Mouse (Mus musculus) limb, embryonic 12.5 days (tissue): ENCODE measurements at regions not wholly inside any gene's neighbourhood (a gene's known extent, or its start where the extent isn't known, plus 50 kb on each side); places are given as distances from the start of the nearest gene placed in this dataset.

Source experiments
- ATAC-seq: fragments of 200-750 bp; cut with Nextera tagmentation; 2 replicates; pipeline ENCODE4 v1.8.0; 2017; ENCODE audit warnings: low read depth, moderate TSS enrichment; ENCODE audit not compliant: insufficient number of reproducible peaks, insufficient read depth, low FRiP score, low TSS enrichment
- H3K27ac ChIP-seq: fragments of 300-500 bp; sonication (generic); 2 replicates; pipeline ENCODE4 v1.5.1; 2016; ENCODE audit warnings: mild to moderate bottlenecking, moderate library complexity
- H3K27me3 ChIP-seq: fragments of 300-500 bp; sonication (generic); 2 replicates; pipeline ENCODE4 v1.6.1; 2016; ENCODE audit warnings: mild to moderate bottlenecking, moderate library complexity
- H3K36me3 ChIP-seq: fragments of 300-500 bp; sonication (generic); 2 replicates; pipeline ENCODE4 v1.6.1; 2016; ENCODE audit warnings: mild to moderate bottlenecking, moderate library complexity
- H3K4me1 ChIP-seq: fragments of 300-500 bp; sonication (generic); replicated peaks from 2 replicates; pipeline ENCODE4 v1.6.1; 2016
- H3K4me2 ChIP-seq: fragments of 300-500 bp; sonication (generic); 2 replicates; pipeline ENCODE4 v1.6.1; 2016; ENCODE audit warnings: mild to moderate bottlenecking, moderate library complexity
- H3K4me3 ChIP-seq: fragments of 300-500 bp; sonication (generic); replicated peaks from 2 replicates; pipeline ENCODE4 v1.5.1; 2016; ENCODE audit warnings: mild to moderate bottlenecking
- H3K9ac ChIP-seq: fragments of 300-500 bp; sonication (generic); replicated peaks from 2 replicates; pipeline ENCODE4 v1.6.1; 2016; ENCODE audit warnings: mild to moderate bottlenecking, moderate library complexity
- H3K9me3 ChIP-seq: fragments of 300-500 bp; sonication (generic); 2 replicates; pipeline ENCODE4 v1.6.1; 2016; ENCODE audit warnings: mild to moderate bottlenecking, moderate library complexity
- WGBS: fragments of 180-500 bp; shearing (Covaris S2); methylation state at CpG from one replicate; pipeline ENCODE4 v1.1.7; 2016; 5-methylcytosine and 5-hydroxymethylcytosine counted together

GRCm38 (mm10) chr13:110812401-110812800, 417.6 kb downstream of the Plk2 start:
- H3K9me3 ChIP-seq: no peaks in the 10 kb centered on the region
- 64% methylated on average over 6 of the region's 6 CpGs for WGBS

GRCm38 (mm10) chr13:110814066-110814465, 419.2 kb downstream of the Plk2 start:
- no peak for ATAC-seq
- Histone ChIP-seq H3K4me1 (no peaks in the 10 kb centered on the region), H3K4me2 (no peak overlapping the region), H3K9ac (no peak overlapping the region), H3K36me3 (no peaks in the 10 kb centered on the region), H3K27ac (no peak overlapping the region), H3K27me3 (no peaks in the 10 kb centered on the region), H3K4me3 (no peak overlapping the region), H3K9me3 (no peaks in the 10 kb centered on the region)
- 83% methylated on average over 1 of the region's 1 CpGs for WGBS

More at GRCm38 (mm10) chr13:110812401-110812800, 417.6 kb downstream of the Plk2 start:
- Histone ChIP-seq H3K4me1 (no peaks in the 10 kb centered on the region), H3K27ac (0 out of 2 replicates have a peak overlapping the region, but pooled peaks have one; percentile 17), H3K9ac (no peak overlapping the region), H3K27me3 (no peaks in the 10 kb centered on the region), H3K36me3 (no peaks in the 10 kb centered on the region), H3K4me3 (no peak overlapping the region), H3K4me2 (no peak overlapping the region)
- no peak for ATAC-seq

- Histone ChIP-seq H3K4me3 (no peak overlapping the region), H3K27ac (no peak overlapping the region), H3K4me2 (no peak overlapping the region), H3K36me3 (no peaks in the 10 kb centered on the region), H3K27me3 (no peaks in the 10 kb centered on the region), H3K9ac (no peak overlapping the region), H3K9me3 (no peaks in the 10 kb centered on the region), H3K4me1 (peaks cover 4% of the 10 kb centered on the region; the same call in 1 of the 2 replicates)
- ATAC-seq: no peak
- 55% methylated on average over 2 of the region's 2 CpGs for WGBS
These were observed 424.5 kb downstream of the Plk2 start for GRCm38 (mm10) chr13:110819301-110819862.

- no peak for ATAC-seq
- Histone ChIP-seq H3K4me1 (no peaks in the 10 kb centered on the region), H3K36me3 (no peaks in the 10 kb centered on the region), H3K9ac (no peak overlapping the region), H3K9me3 (no peaks in the 10 kb centered on the region), H3K4me3 (no peak overlapping the region), H3K4me2 (no peak overlapping the region), H3K27ac (no peak overlapping the region), H3K27me3 (no peaks in the 10 kb centered on the region)
- 82% methylated on average over 9 of the region's 9 CpGs for WGBS
These were observed 429.9 kb upstream of the Actbl2 start for GRCm38 (mm10) chr13:110824878-110825277.

GRCm38 (mm10) chr13:110832442-110832841, 422.4 kb upstream of the Actbl2 start:
- Histone ChIP-seq H3K4me1 (peaks cover 3% of the 10 kb centered on the region; the same call in 1 of the 2 replicates), H3K27ac (no peak overlapping the region), H3K9me3 (no peaks in the 10 kb centered on the region), H3K27me3 (no peaks in the 10 kb centered on the region), H3K4me3 (no peak overlapping the region), H3K36me3 (no peaks in the 10 kb centered on the region), H3K9ac (no peak overlapping the region), H3K4me2 (no peak overlapping the region)
- 40% methylated on average over 5 of the region's 5 CpGs for WGBS
- no peak for ATAC-seq

GRCm38 (mm10) chr13:110836936-110837335, 417.9 kb upstream of the Actbl2 start:
- no peaks in the 10 kb centered on the region for H3K36me3 ChIP-seq
- ATAC-seq: no peak
- peaks cover 3% of the 10 kb centered on the region; the same call in 1 of the 2 replicates for H3K4me1 ChIP-seq
- no peak overlapping the region for H3K4me2 ChIP-seq
- WGBS: 22% methylated on average over 7 of the region's 7 CpGs
- no peaks in the 10 kb centered on the region for H3K27me3 ChIP-seq
- H3K27ac ChIP-seq: no peak overlapping the region
- H3K4me3 ChIP-seq: no peak overlapping the region
- no peaks in the 10 kb centered on the region for H3K9me3 ChIP-seq
- H3K9ac ChIP-seq: no peak overlapping the region

GRCm38 (mm10) chr13:110841949-110842348, 412.9 kb upstream of the Actbl2 start:
- peaks cover under 1% of the 10 kb centered on the region; the same call in 1 of the 2 replicates for H3K4me1 ChIP-seq
- ATAC-seq: no peak
- WGBS: 91% methylated on average over 7 of the region's 7 CpGs
- no peak overlapping the region for H3K27ac ChIP-seq
- H3K4me3 ChIP-seq: no peak overlapping the region
- no peaks in the 10 kb centered on the region for H3K27me3 ChIP-seq
- no peak overlapping the region for H3K4me2 ChIP-seq
- H3K9ac ChIP-seq: no peak overlapping the region
- no peaks in the 10 kb centered on the region for H3K36me3 ChIP-seq
- peaks cover 9% of the 10 kb centered on the region; the same call in 1 of the 2 replicates for H3K9me3 ChIP-seq

GRCm38 (mm10) chr13:110845695-110846094, 409.1 kb upstream of the Actbl2 start:
- WGBS: 92% methylated on average over 2 of the region's 2 CpGs
- ATAC-seq: no peak

GRCm38 (mm10) chr13:110852996-110853727, 401.7 kb upstream of the Actbl2 start:
- Histone ChIP-seq H3K27ac (peak overlapping the region; percentile 64), H3K27me3 (no peaks in the 10 kb centered on the region), H3K9ac (no peak overlapping the region), H3K36me3 (no peaks in the 10 kb centered on the region), H3K4me1 (peaks cover 9% of the 10 kb centered on the region), H3K4me2 (no peak overlapping the region), H3K9me3 (no peaks in the 10 kb centered on the region), H3K4me3 (no peak overlapping the region)
- WGBS: 32% methylated on average over 2 of the region's 2 CpGs
- peak; percentile 59; the same call in 1 of the 2 replicates for ATAC-seq

More at GRCm38 (mm10) chr13:110845695-110846094, 409.1 kb upstream of the Actbl2 start:
- peaks cover 9% of the 10 kb centered on the region; the same call in 1 of the 2 replicates for H3K9me3 ChIP-seq
- no peaks in the 10 kb centered on the region for H3K27me3 ChIP-seq
- H3K4me3 ChIP-seq: no peak overlapping the region
- H3K9ac ChIP-seq: no peak overlapping the region
- H3K27ac ChIP-seq: no peak overlapping the region
- no peak overlapping the region for H3K4me2 ChIP-seq
- H3K36me3 ChIP-seq: no peaks in the 10 kb centered on the region
- no peaks in the 10 kb centered on the region for H3K4me1 ChIP-seq

GRCm38 (mm10) chr13:110854213-110854612, 400.6 kb upstream of the Actbl2 start:
- 34% methylated on average over 1 of the region's 1 CpGs for WGBS
- no peak overlapping the region for H3K9ac ChIP-seq
- peaks cover 9% of the 10 kb centered on the region for H3K4me1 ChIP-seq
- H3K9me3 ChIP-seq: no peaks in the 10 kb centered on the region
- H3K4me3 ChIP-seq: no peak overlapping the region
- no peak for ATAC-seq
- no peaks in the 10 kb centered on the region for H3K27me3 ChIP-seq
- no peaks in the 10 kb centered on the region for H3K36me3 ChIP-seq
- no peak overlapping the region for H3K4me2 ChIP-seq
- no peak overlapping the region for H3K27ac ChIP-seq

GRCm38 (mm10) chr13:110865902-110866512, 388.8 kb upstream of the Actbl2 start:
- Histone ChIP-seq H3K36me3 (no peaks in the 10 kb centered on the region), H3K27ac (peak overlapping the region; percentile 42; the same call in 1 of the 2 replicates), H3K4me2 (no peak overlapping the region), H3K9ac (no peak overlapping the region), H3K4me3 (no peak overlapping the region), H3K9me3 (no peaks in the 10 kb centered on the region), H3K27me3 (no peaks in the 10 kb centered on the region), H3K4me1 (peaks cover 19% of the 10 kb centered on the region)
- 54% methylated on average over 4 of the region's 4 CpGs for WGBS
- ATAC-seq: peak; percentile 63
